9 mouse cellular contexts compared by ENCODE assay signal in genomic region chrX:95012033-95012432, GRCm38 (mm10). TPM values are rescaled to one million over a fixed set of nuclear protein-coding genes. Genes with fewer than 3 reads are reported as not detected.
DNase-seq lines count a peak whose midpoint lies in the region; ATAC-seq and TF ChIP-seq lines count a peak whose summit lies in the region.
"Had no signal": no experiment of that assay in that cellular context is flagged by ENCODE, and none has a peak within 500 bp of the region (broad histone marks: within the 10 kb centered on the region; RNA-seq: fewer than 3 reads in every experiment).

No protein-coding gene starts in this region.

- no peak for DNase-seq in frontal cortex, postnatal 10 days (ENCODE audit: low spot score in 2 of 2)
- DNase-seq in liver, postnatal 0 days: no peak
- no peak for DNase-seq in liver, embryonic 11.5 days (ENCODE audit: low spot score)
- DNase-seq in Patski (ENCODE audit: low read depth, low spot score): no peak
- no peak for DNase-seq in spleen, postnatal 14 days (ENCODE audit: low spot score in 2 of 2)
- no peak for DNase-seq in spleen, postnatal 36 days (ENCODE audit: low spot score in 2 of 2)

- CTCF ChIA-PET in Patski (lab: Charles Lee): interaction anchor here (1.9 kb wide), 1 partner anchor 146 kb away, joined by 5 read pairs; no protein-coding TSS in a partner anchor

- 12% methylated on average over 4 of the region's 4 CpGs for WGBS in liver, postnatal 0 days (ENCODE audit: insufficient replicate concordance)
- WGBS in liver, embryonic 11.5 days: 19% methylated on average over 4 of the region's 4 CpGs

- H3K9me3 ChIP-seq in liver, postnatal 0 days (ENCODE audit: low read length): no peaks in the 10 kb centered on the region
- no peaks in the 10 kb centered on the region for H3K9me3 ChIP-seq in liver, embryonic 11.5 days (ENCODE audit: control insufficient read depth, low read length)
- H3K9me3 ChIP-seq: midbrain, embryonic 12.5 days had no signal

- H3K4me2 ChIP-seq in liver, postnatal 0 days (ENCODE audit: low read depth, low read length): no peak overlapping the region
- no peak overlapping the region for H3K4me2 ChIP-seq in liver, embryonic 11.5 days
- H3K4me2 ChIP-seq: midbrain, embryonic 12.5 days had no signal

- no peak overlapping the region for H3K4me3 ChIP-seq in liver, postnatal 0 days (ENCODE audit: low read depth, low read length)
- no peak overlapping the region for H3K4me3 ChIP-seq in liver, embryonic 11.5 days (ENCODE audit: low read depth, low read length)
- H3K4me3 ChIP-seq: midbrain, embryonic 12.5 days had no signal

- no peak overlapping the region for H3K9ac ChIP-seq in liver, postnatal 0 days (replicated peaks)
- H3K9ac ChIP-seq in liver, embryonic 11.5 days (ENCODE audit: low read depth, low read length): no peak overlapping the region
- H3K9ac ChIP-seq: midbrain, embryonic 12.5 days had no signal

- no peaks in the 10 kb centered on the region for H3K27me3 ChIP-seq in liver, postnatal 0 days (ENCODE audit: insufficient read depth, low read length)
- no peaks in the 10 kb centered on the region; the same call in 1 of the 2 replicates for H3K27me3 ChIP-seq in liver, embryonic 11.5 days (replicated peaks; ENCODE audit: control insufficient read depth, insufficient read depth, low read length)
- peaks cover 16% of the 10 kb centered on the region for H3K27me3 ChIP-seq in Patski

- TF ChIP-seq CTCF in liver, postnatal 0 days (IDR thresholded peaks at IDR 0.05; ENCODE audit: low read depth): peak; percentile 68
- peak; percentile 48 for TF ChIP-seq CTCF in Patski (IDR thresholded peaks at IDR 0.05)

- TF ChIP-seq EP300 in liver, postnatal 0 days (IDR thresholded peaks at IDR 0.05; ENCODE audit: low read depth): no peak

- H3K36me3 ChIP-seq in liver, postnatal 0 days (replicated peaks; ENCODE audit: insufficient read depth, low read length): no peaks in the 10 kb centered on the region
- H3K36me3 ChIP-seq in liver, embryonic 11.5 days (ENCODE audit: control insufficient read depth, insufficient read depth, low read length): no peaks in the 10 kb centered on the region
- H3K36me3 ChIP-seq: midbrain, embryonic 12.5 days had no signal

- POLR2A ChIA-PET in Patski (lab: Charles Lee): no interaction called here

- H3K4me1 ChIP-seq in liver, postnatal 0 days (ENCODE audit: insufficient read depth): no peaks in the 10 kb centered on the region
- H3K4me1 ChIP-seq in liver, embryonic 11.5 days (replicated peaks; ENCODE audit: control insufficient read depth, insufficient read depth, low read length): no peaks in the 10 kb centered on the region
- H3K4me1 ChIP-seq: midbrain, embryonic 12.5 days had no signal

- peak; percentile 74 for ATAC-seq in frontal cortex, adult (ENCODE audit: low TSS enrichment)
- no peak for ATAC-seq in liver, postnatal 0 days
- no peak for ATAC-seq in liver, embryonic 11.5 days (replicated peaks; ENCODE audit: low FRiP score)
- ATAC-seq in Patski: no peak
- peak; percentile 73 for ATAC-seq in megakaryocyte-erythroid progenitor cell, adult 5-6 weeks (replicated peaks; ENCODE audit: low FRiP score, low TSS enrichment, poor library complexity, severe bottlenecking)

- in situ Hi-C loops in Patski (cut with MboI; ENCODE audit: low pct_unique_long_range_greater_than_20kb): no loop called here

- no peak overlapping the region for H3K27ac ChIP-seq in liver, postnatal 0 days (ENCODE audit: low read depth)
- no peak overlapping the region for H3K27ac ChIP-seq in liver, embryonic 11.5 days (ENCODE audit: low read depth, low read length)
- H3K27ac ChIP-seq: midbrain, embryonic 12.5 days had no signal

RNA-seq across cellular contexts. Expression of gene Spin4, which starts 14.4 kb away (rescaled TPM):
- 0.64 and 0.81 TPM in 2 replicates for polyA plus RNA-seq in liver, postnatal 0 days (2015; fragmentation: Nextera tagmentation; extraction: Ambion mirVana)
- polyA plus RNA-seq in liver, embryonic 11.5 days (2014; fragmentation: Nextera tagmentation; extraction: Ambion mirVana): 3.2 and 4.4 TPM in 2 replicates
- polyA plus RNA-seq in Patski (2021): 0.96 TPM
- not detected in 2 replicates for total RNA-seq in megakaryocyte-erythroid progenitor cell, adult 5-6 weeks (2014; fragmentation: Nextera tagmentation)
- not detected in 2 replicates for total RNA-seq in megakaryocyte-erythroid progenitor cell, adult 5-6 weeks (2017)

Comparison
In these comparisons a context has a peak if more than half of its experiments do, and no peak if none do; other contexts are left out.
1. ATAC-seq: peak in frontal cortex, adult (single experiment) and megakaryocyte-erythroid progenitor cell, adult 5-6 weeks (single experiment); none in liver, postnatal 0 days (single experiment), liver, embryonic 11.5 days (single experiment) and Patski (single experiment).